Mouse (Mus musculus) T-helper 2 cell (primary cell): ENCODE measurements around the gene Zfp108.

Experiments used
- in situ Hi-C: fragments of 300-600 bp; cut with MboI, MseI; formaldehyde crosslinking; loops from one replicate; pipeline ENCODE4 v1.15.1; 2025; ENCODE audit warnings: high pct_unique_total_duplicates

The Zfp108 gene

GRCm38 (mm10) chr7:24286090-24286489, 31.5 kb downstream of the Zfp108 start:
- in situ Hi-C loops: loop anchor here (10.0 kb wide), 1 partner anchor 131 kb away; no protein-coding TSS in a partner anchor

GRCm38 (mm10) chr7:24286916-24287315, 32.3 kb downstream of the Zfp108 start:
- in situ Hi-C loops: loop anchor here (10.0 kb wide), 1 partner anchor 132 kb away; no protein-coding TSS in a partner anchor

DNA sequence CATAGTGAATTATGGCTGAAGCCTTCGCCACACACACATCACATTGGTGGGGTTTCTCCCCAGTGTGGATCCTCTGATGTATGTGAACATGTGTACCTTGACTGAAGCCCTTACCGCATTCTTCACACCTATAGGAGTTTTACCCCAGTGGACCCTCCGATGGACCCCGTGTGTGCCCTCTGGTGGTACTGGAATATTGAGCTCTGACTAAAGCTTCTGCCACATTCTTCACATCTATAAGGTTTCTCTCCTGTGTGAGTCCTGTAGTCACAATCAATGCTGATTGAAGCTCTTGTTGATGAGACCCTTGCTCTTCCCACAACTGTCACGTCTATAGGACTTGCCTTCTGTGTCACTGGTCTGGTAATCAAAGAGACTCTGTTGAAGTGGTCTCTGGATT, 33.1 kb downstream of the Zfp108 start:
- in situ Hi-C loops: loop anchor here (10.0 kb wide), 1 partner anchor 133 kb away; no protein-coding TSS in a partner anchor

DNA sequence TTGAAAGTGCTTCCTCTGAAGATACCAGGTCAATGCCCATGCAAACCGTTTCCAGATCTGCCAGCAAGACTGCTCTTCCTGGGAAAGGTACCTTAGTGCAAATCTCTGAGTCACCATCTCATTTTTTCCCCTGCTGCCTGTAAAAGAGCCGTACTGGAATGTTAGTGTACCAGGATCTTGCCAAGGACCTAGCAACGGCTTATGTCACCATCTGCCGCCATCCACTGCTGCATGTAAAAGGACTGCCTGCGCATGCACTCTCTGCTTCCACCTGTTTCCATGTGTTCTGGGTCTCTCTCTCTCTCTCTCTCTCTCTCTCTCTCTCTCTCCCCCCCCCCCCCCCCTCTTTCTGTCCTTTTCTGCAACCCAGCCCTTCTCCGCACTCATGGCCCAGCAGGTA, 33.9 kb downstream of the Zfp108 start:
- in situ Hi-C loops: loop anchor here (10.0 kb wide), 1 partner anchor 134 kb away; no protein-coding TSS in a partner anchor

- in situ Hi-C loops: loop anchor here (10.0 kb wide), 1 partner anchor 325 kb away; no protein-coding TSS in a partner anchor
These were observed 35.6 kb downstream of the Zfp108 start for GRCm38 (mm10) chr7:24290106-24290693.

- in situ Hi-C loops: loop anchor here (10.0 kb wide), 1 partner anchor 327 kb away; no protein-coding TSS in a partner anchor
These were observed 36.9 kb downstream of the Zfp108 start for GRCm38 (mm10) chr7:24291387-24292090.

- in situ Hi-C loops: loop anchor here (10.0 kb wide), 1 partner anchor 328 kb away; no protein-coding TSS in a partner anchor
These were observed 38.7 kb downstream of the Zfp108 start for GRCm38 (mm10) chr7:24293061-24293851.

DNA sequence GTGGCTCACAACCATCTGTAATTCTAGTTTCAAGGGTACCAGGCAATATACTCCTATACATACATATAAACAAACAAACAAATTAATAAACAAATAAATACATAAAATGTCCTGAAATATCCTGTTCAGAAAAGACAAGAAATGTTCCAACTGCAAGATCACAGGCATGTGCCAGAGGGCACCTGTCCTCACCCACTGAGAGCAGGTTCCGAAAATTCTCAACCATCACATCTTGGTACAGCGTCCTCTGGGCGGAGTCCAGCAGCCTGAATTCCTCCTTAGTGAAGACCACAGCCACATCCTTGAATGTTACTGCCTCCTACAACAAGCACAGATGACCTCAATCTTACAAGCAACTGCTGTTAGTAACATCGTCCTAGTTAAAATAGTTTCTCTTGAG, 40.2 kb downstream of the Zfp108 start:
- in situ Hi-C loops: loop anchor here (10.0 kb wide), 1 partner anchor 330 kb away; no protein-coding TSS in a partner anchor

- in situ Hi-C loops: loop anchor here (10.0 kb wide), 1 partner anchor 331 kb away; no protein-coding TSS in a partner anchor
These were observed 40.8 kb downstream of the Zfp108 start for GRCm38 (mm10) chr7:24295376-24295775.

DNA sequence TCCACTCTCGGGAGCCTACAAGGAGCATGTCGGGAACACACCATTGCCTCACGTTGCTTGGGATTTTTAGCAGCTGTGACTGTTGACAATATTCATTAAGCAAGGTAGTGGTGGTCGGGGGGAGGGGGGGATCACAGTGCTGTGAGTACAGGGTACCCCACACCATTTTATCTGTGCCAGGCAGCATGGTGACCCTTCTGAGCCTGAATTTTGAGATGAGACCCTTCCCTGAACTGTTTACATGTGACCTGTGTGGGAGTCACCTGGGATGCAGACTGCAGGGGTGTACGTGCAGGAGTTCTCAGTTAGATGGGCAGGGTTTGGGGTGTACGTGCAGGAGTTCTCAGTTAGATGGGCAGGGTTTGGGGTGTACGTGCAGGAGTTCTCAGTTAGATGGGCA, 41.8 kb downstream of the Zfp108 start:
- in situ Hi-C loops: loop anchor here (10.0 kb wide), 1 partner anchor 332 kb away; no protein-coding TSS in a partner anchor

DNA sequence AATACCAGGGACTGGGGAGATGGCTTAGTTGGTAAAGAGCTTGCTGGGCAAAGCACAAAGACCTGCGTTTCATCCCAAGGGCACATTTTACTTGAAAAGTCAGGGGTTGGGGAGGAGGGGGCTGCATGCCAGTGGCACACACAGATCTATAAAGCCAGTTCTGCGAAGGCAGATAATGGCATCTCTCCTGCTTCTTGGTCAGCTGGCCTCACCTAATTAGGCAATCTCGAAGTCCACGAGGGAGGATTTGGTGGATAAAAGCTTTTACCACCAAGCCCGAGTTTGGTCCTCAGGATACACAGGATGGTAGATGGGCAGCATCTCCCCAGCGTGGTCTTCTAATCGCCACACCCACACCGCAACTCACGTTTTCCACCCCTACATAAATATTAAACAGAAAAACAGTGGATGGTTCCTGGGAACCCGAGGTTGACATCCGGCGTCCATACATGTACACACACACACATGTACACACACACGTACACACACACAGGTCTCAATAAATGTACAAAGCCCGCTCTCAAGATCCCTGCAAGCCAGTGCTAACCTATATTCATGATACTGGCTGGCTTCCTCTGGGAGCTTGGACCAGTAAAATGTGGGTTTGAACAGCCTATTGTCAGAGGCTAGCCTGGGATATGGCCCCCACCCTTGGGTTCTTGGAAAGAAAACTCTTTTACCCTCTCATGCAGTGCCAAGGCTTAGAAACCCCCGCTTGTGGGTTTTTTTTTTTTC, 42.9 kb downstream of the Zfp108 start:
- in situ Hi-C loops: loop anchor here (10.0 kb wide), 1 partner anchor 333 kb away; no protein-coding TSS in a partner anchor

GRCm38 (mm10) chr7:24298635-24298972, 44.0 kb downstream of the Zfp108 start:
- in situ Hi-C loops: loop anchor here (10.0 kb wide), 1 partner anchor 334 kb away; no protein-coding TSS in a partner anchor

DNA sequence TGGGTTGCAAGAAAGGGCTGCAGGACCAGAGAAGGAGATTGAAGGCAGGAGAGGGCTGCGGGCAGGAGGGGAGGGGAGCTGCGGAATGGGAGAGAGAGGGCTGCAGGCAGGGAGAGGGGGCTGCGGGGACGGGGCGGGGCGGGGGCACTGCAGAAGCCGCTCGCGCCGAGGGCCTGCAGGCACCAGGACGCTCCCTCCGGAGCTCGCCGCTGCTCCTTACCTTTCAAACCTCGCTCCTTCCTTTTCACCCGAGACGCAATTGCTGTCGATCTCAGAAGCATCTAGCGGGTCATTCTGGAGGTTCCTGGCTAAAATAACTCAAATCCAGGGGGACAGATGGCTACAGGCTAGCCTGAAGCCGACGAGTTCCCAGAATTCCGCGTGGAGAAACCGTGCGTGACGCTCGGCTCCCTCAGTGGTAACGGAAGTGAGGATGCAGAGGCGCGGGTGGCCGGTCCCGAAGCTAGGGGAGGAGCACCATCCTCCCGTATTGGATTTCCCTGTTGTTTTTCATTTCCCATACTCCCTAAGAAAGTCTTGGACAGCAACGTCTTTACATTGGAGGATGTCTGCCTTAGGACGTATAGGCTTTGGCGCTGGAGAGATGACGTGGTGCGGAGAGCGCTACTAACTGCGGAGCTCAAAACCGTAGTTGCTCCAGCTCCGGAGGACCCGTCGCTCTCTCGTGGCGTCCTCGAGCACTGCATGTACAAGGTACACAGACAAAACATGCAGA, 44.5 kb downstream of the Zfp108 start:
- in situ Hi-C loops: loop anchor here (10.0 kb wide), 1 partner anchor 334 kb away; no protein-coding TSS in a partner anchor

GRCm38 (mm10) chr7:24299823-24300481, 45.4 kb downstream of the Zfp108 start:
- in situ Hi-C loops: loop anchor here (10.0 kb wide), 1 partner anchor 335 kb away; no protein-coding TSS in a partner anchor

DNA sequence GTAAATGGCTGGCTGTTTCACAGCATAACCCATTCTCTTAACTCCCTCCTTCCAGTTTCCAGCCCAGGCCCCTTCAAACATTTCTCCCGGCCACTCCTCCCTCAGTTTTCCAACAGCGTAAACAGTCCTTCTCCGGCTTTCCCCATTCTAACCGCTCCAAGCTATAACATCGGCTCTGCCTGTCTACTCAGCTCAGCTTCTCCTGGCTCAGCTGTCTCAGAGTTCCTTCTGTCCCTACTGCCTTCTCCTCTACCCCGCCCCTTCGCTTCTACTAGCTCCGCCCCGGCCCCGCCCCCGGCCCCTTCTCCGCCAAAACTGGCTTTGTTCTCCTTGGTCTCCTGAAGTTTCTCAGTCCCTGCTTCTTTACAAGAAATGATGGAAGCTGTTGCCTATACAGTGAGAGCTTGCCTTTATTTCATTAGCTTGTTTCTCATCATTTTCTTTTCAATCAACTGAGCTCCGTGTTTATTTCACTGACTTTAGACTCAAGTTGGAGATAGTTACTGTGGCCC, 46.2 kb downstream of the Zfp108 start, which contains the start of gene Zfp61:
TSS of gene Zfp61 (minus strand) at position 462 of the 512 bp plus-strand sequence.
- in situ Hi-C loops: no loop called here
